In genomic region chr17:77874497-77874896, GRCm38 (mm10) we compare ENCODE assay signal across 25 mouse cellular contexts.
"Had no signal": no experiment of that assay in that cellular context is flagged by ENCODE, and none has a peak within 500 bp of the region (broad histone marks: within the 10 kb centered on the region; RNA-seq: fewer than 3 reads in every experiment).

No protein-coding gene starts in this region.

- H3K27ac ChIP-seq: gastrocnemius, adult 2 months; heart, embryonic 10.5 days; hindbrain, embryonic 10.5 days; hindbrain, embryonic 12.5 days; hindbrain, embryonic 14.5 days; intestine, embryonic 15.5 days; kidney, embryonic 15.5 days; kidney, postnatal 0 days; limb, embryonic 10.5 days; limb, embryonic 12.5 days; liver, embryonic 13.5 days; liver, embryonic 15.5 days had no signal

- H3K4me3 ChIP-seq: gastrocnemius, adult 2 months; heart, embryonic 10.5 days; heart, embryonic 12.5 days; hindbrain, embryonic 10.5 days; hindbrain, embryonic 12.5 days; intestine, embryonic 15.5 days; kidney, embryonic 15.5 days; limb, embryonic 10.5 days; limb, embryonic 12.5 days; liver, embryonic 13.5 days; liver, embryonic 15.5 days had no signal

- ATAC-seq: hindbrain, embryonic 16.5 days; inflammation-experienced regulatory T-cells, adult 6 months; intestine, embryonic 15.5 days; intestine, postnatal 0 days had no signal

- DNase-seq: gastrocnemius, adult 2 months; gastrocnemius, postnatal 10 days; gastrocnemius, postnatal 25 days; heart, postnatal 10 days; heart, postnatal 4 days; kidney, adult 18-20 months; kidney, adult 8-10 months; kidney, postnatal 14 days; kidney, postnatal 36 days; liver; liver, embryonic 13.5 days had no signal
